Mouse (Mus musculus) cortical plate, adult 2 months (tissue): ENCODE results near the gene Spred2.

Source experiments
- CTCF ChIP-seq: fragments of 200-500 bp; IDR thresholded peaks from 2 replicates; pipeline ENCODE4 v1.5.1; 2011; ENCODE audit warnings: mild to moderate bottlenecking, control low read depth, low read length; ENCODE audit not compliant: insufficient read depth; ENCODE audit errors: extremely low read depth
- POLR2A ChIP-seq: fragments of 200-500 bp; IDR thresholded peaks from 2 replicates; pipeline ENCODE4 v1.6.1; 2011; ENCODE audit warnings: mild to moderate bottlenecking, low read length, control low read depth; ENCODE audit not compliant: insufficient read depth; ENCODE audit errors: extremely low read depth

- TF ChIP-seq CTCF = no peak
- TF ChIP-seq POLR2A = no peak
Observed at GRCm38 (mm10) chr11:19976032-19976431, 51.9 kb downstream of the Spred2 start.
